Mouse (Mus musculus) intestine, postnatal 0 days (tissue): ENCODE data around the gene Stc2. TPM values are rescaled to one million over a fixed set of nuclear protein-coding genes. Genes with fewer than 3 reads are reported as not detected.

ENCODE experiments used
- ATAC-seq: fragments of 200-750 bp; cut with Nextera tagmentation; 2 replicates; pipeline ENCODE4 v1.8.0; 2017; ENCODE audit warnings: mild to moderate bottlenecking, moderate TSS enrichment, moderate library complexity
- H3K27ac ChIP-seq: fragments of 300-500 bp; sonication (generic); 2 replicates; pipeline ENCODE4 v1.5.1; 2014; ENCODE audit warnings: mild to moderate bottlenecking, low read depth, low read length, moderate library complexity
- H3K27me3 ChIP-seq: fragments of 300-500 bp; sonication (generic); replicated peaks from 2 replicates; pipeline ENCODE4 v1.6.1; 2014; ENCODE audit warnings: low read length, mixed read lengths; ENCODE audit not compliant: control insufficient read depth, insufficient read depth
- H3K36me3 ChIP-seq: fragments of 300-500 bp; sonication (generic); 2 replicates; pipeline ENCODE4 v1.6.1; 2014; ENCODE audit warnings: mild to moderate bottlenecking, moderate library complexity; ENCODE audit not compliant: control insufficient read depth, insufficient read depth
- H3K4me1 ChIP-seq: fragments of 300-500 bp; sonication (generic); replicated peaks from 2 replicates; pipeline ENCODE4 v1.6.1; 2014; ENCODE audit warnings: antibody characterized with exemption, low read length, mixed read lengths; ENCODE audit not compliant: control insufficient read depth, insufficient read depth
- H3K4me2 ChIP-seq: fragments of 300-500 bp; sonication (generic); replicated peaks from 2 replicates; pipeline ENCODE4 v1.6.1; 2014; ENCODE audit warnings: low read depth, mild to moderate bottlenecking, moderate library complexity
- H3K4me3 ChIP-seq: fragments of 300-500 bp; sonication (generic); 2 replicates; pipeline ENCODE4 v1.5.1; 2014; ENCODE audit warnings: low read depth, low read length
- H3K9ac ChIP-seq: fragments of 300-500 bp; sonication (generic); 2 replicates; pipeline ENCODE4 v1.6.1; 2014; ENCODE audit warnings: mild to moderate bottlenecking, low read depth, low read length
- H3K9me3 ChIP-seq: fragments of 300-500 bp; sonication (generic); 2 replicates; pipeline ENCODE4 v1.6.1; 2016; ENCODE audit warnings: mixed run types; ENCODE audit not compliant: control insufficient read depth
- CTCF ChIP-seq: sonication (generic); IDR thresholded peaks from 2 replicates; pipeline ENCODE4 v1.5.1; 2016; ENCODE audit warnings: low read depth, mild to moderate bottlenecking, control low read depth, antibody characterized with exemption, moderate library complexity
- WGBS: fragments of 180-500 bp; shearing (Covaris S2); extraction: QIAGEN DNeasy Blood & Tissue Kit; methylation state at CpG from one replicate; pipeline ENCODE4 v1.1.7; 2014; 5-methylcytosine and 5-hydroxymethylcytosine counted together
- polyA plus RNA-seq: library from polyadenylated mRNA; unstranded; fragments of >200 nt; fragmentation: Nextera tagmentation; extraction: Ambion mirVana; gene quantifications from 2 replicates; pipeline ENCODE4 v1.2.1, GENCODE M21; 2015

Gene Stc2
- polyA plus RNA-seq, 1 experiment from 2014 or later: 8.8 TPM

GRCm38 (mm10) chr11:31396638-31397417 lies 27.0 kb upstream of the Stc2 start:
- 63% methylated on average over 6 of the region's 6 CpGs for WGBS
- Histone ChIP-seq H3K27ac (no peak overlapping the region), H3K9ac (no peak overlapping the region), H3K27me3 (no peaks in the 10 kb centered on the region), H3K4me3 (no peak overlapping the region), H3K4me1 (no peaks in the 10 kb centered on the region), H3K9me3 (no peaks in the 10 kb centered on the region), H3K36me3 (no peaks in the 10 kb centered on the region), H3K4me2 (no peak overlapping the region)
- no peak for ATAC-seq
- TF ChIP-seq CTCF: no peak

DNA sequence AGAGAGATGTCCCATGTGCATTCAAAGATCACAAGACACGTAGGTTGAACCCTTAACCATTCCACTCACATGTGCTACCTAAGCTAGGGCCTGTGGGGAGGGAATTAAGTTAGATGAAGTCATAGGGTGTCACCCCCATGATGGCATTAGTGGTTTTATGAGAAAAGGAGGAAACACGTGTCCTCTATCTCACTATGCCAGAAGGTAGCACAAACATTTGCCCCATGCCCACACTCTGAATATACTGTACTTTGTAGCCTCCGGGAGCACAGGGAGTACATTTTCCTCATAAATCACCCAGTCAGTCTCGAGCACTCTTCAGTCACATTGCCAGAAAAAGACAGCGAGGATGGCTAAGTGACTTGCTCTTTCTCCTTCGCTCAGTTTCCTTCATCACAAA lies 24.2 kb upstream of the Stc2 start:
- WGBS: 71% methylated on average over 6 of the region's 6 CpGs
- no peak overlapping the region for H3K27ac ChIP-seq
- no peak overlapping the region for H3K4me3 ChIP-seq
- H3K36me3 ChIP-seq: no peaks in the 10 kb centered on the region
- H3K4me2 ChIP-seq: no peak overlapping the region
- H3K9ac ChIP-seq: no peak overlapping the region
- H3K27me3 ChIP-seq: no peaks in the 10 kb centered on the region
- TF ChIP-seq CTCF: no peak
- H3K9me3 ChIP-seq: no peaks in the 10 kb centered on the region
- no peaks in the 10 kb centered on the region for H3K4me1 ChIP-seq
- no peak for ATAC-seq

- no peak overlapping the region for H3K4me3 ChIP-seq
- H3K27ac ChIP-seq: no peak overlapping the region
- H3K4me1 ChIP-seq: no peaks in the 10 kb centered on the region
- no peaks in the 10 kb centered on the region for H3K27me3 ChIP-seq
- H3K9ac ChIP-seq: no peak overlapping the region
- H3K4me2 ChIP-seq: no peak overlapping the region
- H3K36me3 ChIP-seq: no peaks in the 10 kb centered on the region
- H3K9me3 ChIP-seq: no peaks in the 10 kb centered on the region
- ATAC-seq: no peak
- TF ChIP-seq CTCF: no peak
- 64% methylated on average over 5 of the region's 5 CpGs for WGBS
Measured at GRCm38 (mm10) chr11:31392340-31392739, 22.5 kb upstream of the Stc2 start.

DNA sequence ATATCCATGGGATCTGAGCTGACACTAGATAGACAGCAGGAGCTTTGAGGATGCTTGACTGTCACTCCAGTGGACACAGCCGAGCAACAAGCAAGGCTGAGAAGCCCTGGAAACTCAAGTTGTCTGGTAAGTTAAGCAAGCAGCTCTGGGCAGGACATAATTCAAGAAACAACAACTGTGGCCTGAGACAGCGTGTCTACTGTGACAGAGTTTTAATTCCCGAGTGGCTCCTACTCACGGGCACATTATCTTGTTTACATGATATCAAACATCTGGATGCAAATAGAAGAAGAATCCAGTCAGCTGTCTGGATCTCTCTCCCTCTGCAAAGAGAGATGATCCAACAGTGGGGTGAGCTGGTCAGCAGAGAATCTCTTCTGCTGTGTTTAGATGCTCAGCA lies 19.0 kb upstream of the Stc2 start:
- Histone ChIP-seq H3K36me3 (no peaks in the 10 kb centered on the region), H3K4me1 (no peaks in the 10 kb centered on the region), H3K27me3 (no peaks in the 10 kb centered on the region), H3K4me3 (no peak overlapping the region), H3K9me3 (no peaks in the 10 kb centered on the region), H3K4me2 (no peak overlapping the region), H3K9ac (no peak overlapping the region), H3K27ac (no peak overlapping the region)
- ATAC-seq: no peak
- no peak for TF ChIP-seq CTCF
- WGBS: 43% methylated on average over 4 of the region's 4 CpGs

- ATAC-seq: no peak
- WGBS: 68% methylated on average over 5 of the region's 5 CpGs
Measured at GRCm38 (mm10) chr11:31387526-31387925, 17.7 kb upstream of the Stc2 start.

DNA sequence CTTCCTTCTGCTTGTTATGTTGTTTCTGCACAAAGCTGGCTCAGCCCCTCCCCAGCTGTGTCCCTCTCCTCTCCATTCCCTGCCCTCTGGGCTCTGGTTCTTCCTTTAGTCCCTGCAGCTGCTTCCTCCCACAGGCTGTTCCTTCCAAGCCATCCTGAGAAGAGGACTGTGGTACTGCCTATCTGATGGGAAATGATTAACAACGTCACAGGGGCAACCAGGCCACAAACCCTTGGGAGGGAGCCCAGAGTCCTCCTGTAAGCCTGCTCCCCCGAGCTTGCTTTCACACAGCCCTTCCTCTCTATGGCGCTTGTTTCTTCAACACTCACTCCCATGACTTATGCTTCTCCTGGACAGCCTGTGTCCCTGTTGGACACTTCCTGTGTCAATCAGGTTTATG lies 16.7 kb upstream of the Stc2 start:
- no peak for ATAC-seq

More at GRCm38 (mm10) chr11:31387526-31387925, 17.7 kb upstream of the Stc2 start:
- no peaks in the 10 kb centered on the region for H3K36me3 ChIP-seq
- no peaks in the 10 kb centered on the region for H3K9me3 ChIP-seq
- H3K4me3 ChIP-seq: no peak overlapping the region
- TF ChIP-seq CTCF: no peak
- H3K4me2 ChIP-seq: no peak overlapping the region
- H3K27ac ChIP-seq: no peak overlapping the region
- no peaks in the 10 kb centered on the region for H3K27me3 ChIP-seq
- H3K4me1 ChIP-seq: no peaks in the 10 kb centered on the region
- no peak overlapping the region for H3K9ac ChIP-seq

More for the DNA sequence above, 16.7 kb upstream of the Stc2 start:
- no peak for TF ChIP-seq CTCF
- H3K9me3 ChIP-seq: no peaks in the 10 kb centered on the region
- H3K4me3 ChIP-seq: no peak overlapping the region
- no peaks in the 10 kb centered on the region for H3K36me3 ChIP-seq
- no peak overlapping the region for H3K27ac ChIP-seq
- H3K9ac ChIP-seq: no peak overlapping the region
- WGBS: 33% methylated on average over 3 of the region's 3 CpGs
- no peak overlapping the region for H3K4me2 ChIP-seq
- H3K27me3 ChIP-seq: no peaks in the 10 kb centered on the region
- H3K4me1 ChIP-seq: no peaks in the 10 kb centered on the region
